Mouse (Mus musculus): Measurements from ENCODE around the gene Pcdh11x. TPM values are rescaled to one million over a fixed set of nuclear protein-coding genes. Genes with fewer than 3 reads are reported as not detected.

The Pcdh11x gene
- total and polyA plus RNA-seq, 2 experiments: 0.02 to 0.09 TPM

DNA sequence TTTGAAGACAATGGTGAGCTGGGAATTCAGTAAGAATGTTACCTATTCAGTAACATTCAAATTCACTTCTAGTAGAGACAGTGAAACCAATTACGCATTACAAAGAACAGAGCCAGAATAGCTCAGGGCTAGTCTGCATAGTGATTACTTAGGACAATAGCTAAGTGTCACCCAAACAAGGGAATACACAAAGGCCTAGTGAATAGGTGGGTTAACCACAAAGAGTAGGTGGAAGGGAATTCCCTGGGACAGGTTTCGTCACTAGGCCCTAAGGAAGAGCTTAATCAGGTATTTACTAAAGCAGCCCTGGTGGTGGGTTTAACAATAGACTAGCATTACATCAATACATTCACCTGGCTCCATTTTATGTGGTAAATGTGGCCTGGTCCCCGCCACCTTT is 654.5 kb downstream of the Pcdh11x start:
- H3K9ac ChIP-seq (ENCODE audit: low read depth, low read length): no peak overlapping the region
- WGBS: 87% methylated on average over 3 of the region's 3 CpGs
- no peaks in the 10 kb centered on the region for H3K4me1 ChIP-seq (ENCODE audit: control insufficient read depth, insufficient read depth, low read length)
- no peak overlapping the region for H3K27ac ChIP-seq (replicated peaks; ENCODE audit: insufficient read depth, low read depth, low read length)
- no peaks in the 10 kb centered on the region for H3K79me2 ChIP-seq (ENCODE audit: control insufficient read depth, insufficient read depth, low read length)
- DNase-seq (ENCODE audit: extremely low read depth, low read depth, low spot score): no peak
- no peaks in the 10 kb centered on the region for H3K27me3 ChIP-seq (ENCODE audit: control insufficient read depth, insufficient read depth, low read length)
- H3K36me3 ChIP-seq (ENCODE audit: control insufficient read depth, insufficient read depth, low read length): no peaks in the 10 kb centered on the region
- H3K4me3 ChIP-seq (ENCODE audit: insufficient read depth, low read depth, low read length): no peak overlapping the region
- no peak for TF ChIP-seq POLR2A (IDR thresholded peaks at IDR 0.05; ENCODE audit: extremely low read depth, insufficient read depth, low read length)
- no peak for TF ChIP-seq CTCF (IDR thresholded peaks at IDR 0.05; ENCODE audit: low read depth, low read length)

Other genes starting within 250 kb of the Pcdh11x start
- not detected in 2 replicates for gene H2afb3, start 22.8 kb downstream of the Pcdh11x start, total RNA-seq (2014; rRNA removed)
- not detected in 2 replicates for gene H2afb3, start 22.8 kb downstream of the Pcdh11x start, polyA plus RNA-seq (2012; rRNA removed)